Mouse (Mus musculus): ENCODE measurements around the gene Gm13762. TPM values are rescaled to one million over a fixed set of nuclear protein-coding genes. Genes with fewer than 3 reads are reported as not detected.
"Not testable (repeated sequence)": the region's sequence is repeated elsewhere in the genome, so short reads cannot be mapped to it uniquely, and the experiment has no call there.

Gm13762 gene
- not detected for total RNA-seq (2021)

GRCm38 (mm10) chr2:88980181-88980580, at the start of gene Gm13762:
Gene Gm13762, minus strand, starts transcription at chr2:88980281.
- no peak for DNase-seq

- DNase-seq, result not testable (repeated sequence)
These were observed 41.4 kb upstream of the Gm13762 start for GRCm38 (mm10) chr2:89021436-89021835.

- DNase-seq, result no peak
These were observed 38.2 kb upstream of the Gm13762 start, which contains the start of gene Olfr1216 for GRCm38 (mm10) chr2:89018240-89018639. Gene Olfr1216, minus strand, starts transcription at chr2:89018340.

GRCm38 (mm10) chr2:89006873-89007272, 26.8 kb upstream of the Gm13762 start, which contains the start of gene Olfr1215:
Gene Olfr1215, minus strand, starts transcription at chr2:89006973.
- DNase-seq, result no peak

- DNase-seq, result no peak
These were observed 12.5 kb upstream of the Gm13762 start, which contains the start of gene Olfr1214 for GRCm38 (mm10) chr2:88992553-88992952. Gene Olfr1214, minus strand, starts transcription at chr2:88992653.

- DNase-seq, result no peak
These were observed 26.4 kb downstream of the Gm13762 start, which contains the start of gene Olfr1212 for GRCm38 (mm10) chr2:88953669-88954068. Gene Olfr1212, plus strand, starts transcription at chr2:88953969.

- no peak for DNase-seq
These were observed 42.1 kb downstream of the Gm13762 start, which contains the start of gene Olfr1211 for GRCm38 (mm10) chr2:88938011-88938410. Gene Olfr1211, minus strand, starts transcription at chr2:88938111.

Other genes starting within 250 kb of the Gm13762 start
- gene Olfr1197, start 247.9 kb downstream of the Gm13762 start, total RNA-seq (2021), result not detected
- gene Olfr1198, start 228.9 kb downstream of the Gm13762 start, total RNA-seq (2021), result not detected
- not detected for gene Olfr1199, start 219.8 kb downstream of the Gm13762 start, total RNA-seq (2021)
- not detected for gene Olfr1200, start 209.8 kb downstream of the Gm13762 start, total RNA-seq (2021)
- gene Olfr1201, start 187.2 kb downstream of the Gm13762 start, total RNA-seq (2021), result not detected
- gene Olfr1202, start 165.8 kb downstream of the Gm13762 start, total RNA-seq (2021), result not detected
- not detected for gene Olfr1205, start 150.5 kb downstream of the Gm13762 start, total RNA-seq (2021)
- not detected for gene Olfr1204, start 131.0 kb downstream of the Gm13762 start, total RNA-seq (2021)
- gene Olfr1206, start 117.0 kb downstream of the Gm13762 start, total RNA-seq (2021), result not detected
- not detected for gene Olfr1208, start 78.0 kb downstream of the Gm13762 start, total RNA-seq (2021)
- gene Olfr1209, start 65.1 kb downstream of the Gm13762 start, total RNA-seq (2021), result not detected
- not detected for gene Olfr1211, start 42.2 kb downstream of the Gm13762 start, total RNA-seq (2021)
- gene Olfr1212, start 26.3 kb downstream of the Gm13762 start, total RNA-seq (2021), result not detected
- not detected for gene Olfr1214, start 12.4 kb upstream of the Gm13762 start, total RNA-seq (2021)
- gene Olfr1215, start 26.7 kb upstream of the Gm13762 start, total RNA-seq (2021), result not detected
- not detected for gene Olfr1216, start 38.1 kb upstream of the Gm13762 start, total RNA-seq (2021)
- gene Olfr1217, start 51.8 kb upstream of the Gm13762 start, total RNA-seq (2021), result not detected
- gene Olfr1218, start 80.9 kb upstream of the Gm13762 start, total RNA-seq (2021), result not detected
- gene Olfr1219, start 103.2 kb upstream of the Gm13762 start, total RNA-seq (2021), result not detected
- gene Olfr1220, start 126.6 kb upstream of the Gm13762 start, total RNA-seq (2021), result not detected
- gene Olfr1221, start 137.0 kb upstream of the Gm13762 start, total RNA-seq (2021), result not detected
- not detected for gene Olfr1222, start 152.8 kb upstream of the Gm13762 start, total RNA-seq (2021)
- gene Olfr1223, start 171.3 kb upstream of the Gm13762 start, total RNA-seq (2021), result not detected
- gene Olfr1224-ps1, start 183.8 kb upstream of the Gm13762 start, total RNA-seq (2021), result not detected
- gene Olfr1225, start 194.4 kb upstream of the Gm13762 start, total RNA-seq (2021), result not detected
- not detected for gene Olfr1226, start 219.8 kb upstream of the Gm13762 start, total RNA-seq (2021)

All from heart, postnatal 4 days (tissue).